Mouse (Mus musculus) stomach, postnatal 0 days (tissue): ENCODE measurements around the gene Zfp467. TPM values are rescaled to one million over a fixed set of nuclear protein-coding genes. Genes with fewer than 3 reads are reported as not detected.

ENCODE experiments used
- ATAC-seq: fragments of 200-750 bp; cut with Nextera tagmentation; 2 replicates; pipeline ENCODE4 v1.8.0; 2017; ENCODE audit not compliant: low FRiP score, low TSS enrichment
- DNase-seq: peaks from one replicate; pipeline ENCODE4 v3.0.0-alpha.2; 2016; ENCODE audit warnings: low spot score
- H3K27ac ChIP-seq: fragments of 300-500 bp; sonication (generic); replicated peaks from 2 replicates; pipeline ENCODE4 v1.5.1; 2014; ENCODE audit warnings: mild to moderate bottlenecking, control low read depth
- H3K27me3 ChIP-seq: fragments of 300-500 bp; sonication (generic); 2 replicates; pipeline ENCODE4 v1.6.1; 2014; ENCODE audit warnings: low read length; ENCODE audit not compliant: control insufficient read depth, insufficient read depth
- H3K36me3 ChIP-seq: fragments of 300-500 bp; sonication (generic); 2 replicates; pipeline ENCODE4 v1.6.1; 2014; ENCODE audit warnings: low read length, mixed read lengths; ENCODE audit not compliant: control insufficient read depth, insufficient read depth
- H3K4me1 ChIP-seq: fragments of 300-500 bp; sonication (generic); replicated peaks from 2 replicates; pipeline ENCODE4 v1.6.1; 2014; ENCODE audit warnings: antibody characterized with exemption; ENCODE audit not compliant: control insufficient read depth, insufficient read depth
- H3K4me2 ChIP-seq: fragments of 300-500 bp; sonication (generic); replicated peaks from 2 replicates; pipeline ENCODE4 v1.6.1; 2014; ENCODE audit warnings: low read depth, mild to moderate bottlenecking, control low read depth, moderate library complexity
- H3K4me3 ChIP-seq: fragments of 300-500 bp; sonication (generic); 2 replicates; pipeline ENCODE4 v1.5.1; 2014; ENCODE audit warnings: low read depth, low read length, control low read depth
- H3K9ac ChIP-seq: fragments of 300-500 bp; sonication (generic); 2 replicates; pipeline ENCODE4 v1.6.1; 2014; ENCODE audit warnings: mild to moderate bottlenecking, low read length, control low read depth, mixed read lengths
- H3K9me3 ChIP-seq: fragments of 300-500 bp; sonication (generic); 2 replicates; pipeline ENCODE4 v1.6.1; 2016; ENCODE audit warnings: low read length; ENCODE audit not compliant: control insufficient read depth
- CTCF ChIP-seq: IDR thresholded peaks from 2 replicates; pipeline ENCODE4 v1.5.1; 2016; ENCODE audit warnings: antibody characterized with exemption, low read depth, mild to moderate bottlenecking, moderate library complexity
- EP300 ChIP-seq: optimal IDR thresholded peaks from 2 replicates; pipeline ENCODE3; 2016; ENCODE audit warnings: antibody characterized with exemption
- WGBS: fragments of 180-500 bp; shearing (Covaris S2); extraction: QIAGEN DNeasy Blood & Tissue Kit; methylation state at CpG from one replicate; pipeline ENCODE4 v1.1.7; 2014; 5-methylcytosine and 5-hydroxymethylcytosine counted together
- polyA plus RNA-seq: library from polyadenylated mRNA; unstranded; fragments of >200 nt; fragmentation: Nextera tagmentation; extraction: Ambion mirVana; gene quantifications from 2 replicates; pipeline ENCODE4 v1.2.1, GENCODE M21; 2015

The Zfp467 gene
- polyA plus RNA-seq, 1 experiment from 2014 or later = 24.2 TPM

DNA sequence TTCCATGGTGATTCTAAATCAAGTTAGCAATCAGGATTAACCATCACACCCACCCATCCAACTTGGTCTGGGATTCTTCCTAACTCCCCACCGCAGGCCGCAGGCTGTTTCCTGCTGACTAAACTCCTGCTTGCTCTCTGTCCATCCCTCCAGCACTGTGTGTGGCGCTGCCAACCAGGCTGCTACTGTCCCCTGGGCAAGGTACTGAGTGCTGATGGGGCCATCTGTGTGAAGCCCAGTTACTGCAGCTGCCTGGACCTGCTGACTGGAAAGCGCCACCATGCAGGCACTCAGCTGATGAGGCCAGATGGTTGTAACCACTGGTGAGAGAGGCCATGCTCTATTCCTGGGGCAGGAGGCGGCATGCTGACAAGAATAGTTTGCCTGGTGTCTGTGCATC lies 36.9 kb upstream of the Zfp467 start:
- no peak for TF ChIP-seq EP300
- no peak for TF ChIP-seq CTCF
- WGBS = 83% methylated on average over 5 of the region's 5 CpGs
- H3K9me3 ChIP-seq = no peaks in the 10 kb centered on the region

DNA sequence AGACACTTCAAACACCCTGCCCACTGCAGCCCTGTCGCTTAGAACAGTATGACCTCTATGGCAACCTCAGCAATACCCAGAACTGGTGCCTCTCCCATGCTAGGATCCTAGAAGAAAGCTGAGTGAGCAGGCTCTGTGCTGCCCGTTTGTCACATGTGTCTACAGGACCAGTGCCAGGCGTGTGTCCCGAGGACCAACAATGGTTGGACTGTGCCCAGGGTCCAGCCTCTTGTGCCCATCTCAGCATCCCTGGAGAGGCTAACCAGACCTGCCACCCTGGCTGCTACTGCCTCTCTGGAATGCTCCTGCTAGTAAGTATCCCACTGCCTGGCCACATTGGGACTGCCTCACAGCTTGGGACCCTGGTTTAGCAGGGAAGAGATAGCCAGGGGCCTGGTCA lies 32.8 kb upstream of the Zfp467 start:
- no peak for DNase-seq
- Histone ChIP-seq H3K9me3 (no peaks in the 10 kb centered on the region), H3K4me3 (no peak overlapping the region), H3K9ac (no peak overlapping the region), H3K36me3 (no peaks in the 10 kb centered on the region), H3K27ac (no peak overlapping the region), H3K4me1 (no peaks in the 10 kb centered on the region), H3K27me3 (no peaks in the 10 kb centered on the region), H3K4me2 (no peak overlapping the region)
- no peak for ATAC-seq
- WGBS = 87% methylated on average over 4 of the region's 4 CpGs
- TF ChIP-seq EP300 = no peak
- TF ChIP-seq CTCF = no peak

More for the DNA sequence above, 36.9 kb upstream of the Zfp467 start:
- H3K4me3 ChIP-seq = no peak overlapping the region
- no peak overlapping the region for H3K27ac ChIP-seq
- no peaks in the 10 kb centered on the region for H3K27me3 ChIP-seq
- H3K4me2 ChIP-seq = no peak overlapping the region
- no peak overlapping the region for H3K9ac ChIP-seq
- DNase-seq (no peak), ATAC-seq (no peak)
- no peaks in the 10 kb centered on the region for H3K4me1 ChIP-seq
- no peaks in the 10 kb centered on the region for H3K36me3 ChIP-seq

DNA sequence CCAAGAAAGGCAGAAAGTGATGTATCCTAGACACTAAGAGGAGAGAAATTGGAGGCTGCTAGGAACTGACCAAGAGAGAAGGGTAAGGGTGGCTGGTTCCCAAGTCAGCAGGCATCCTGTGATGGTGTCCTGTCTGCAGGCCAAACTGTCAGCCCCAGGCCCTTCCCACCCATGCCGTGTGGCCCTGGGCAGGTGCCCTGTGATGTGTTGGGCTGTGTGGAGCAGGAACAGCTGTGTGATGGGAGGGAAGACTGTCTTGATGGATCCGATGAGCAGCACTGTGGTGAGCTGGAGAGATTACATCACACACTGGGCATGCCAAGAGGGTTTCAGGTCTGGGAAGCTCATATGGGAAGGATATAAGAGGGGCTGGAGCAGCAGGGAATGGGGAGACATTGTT lies 25.1 kb upstream of the Zfp467 start:
- Histone ChIP-seq H3K36me3 (no peaks in the 10 kb centered on the region), H3K4me3 (no peak overlapping the region), H3K27me3 (no peaks in the 10 kb centered on the region), H3K27ac (no peak overlapping the region), H3K9me3 (no peaks in the 10 kb centered on the region), H3K4me2 (no peak overlapping the region), H3K9ac (no peak overlapping the region; the same call in 1 of the 2 replicates), H3K4me1 (no peaks in the 10 kb centered on the region)
- no peak for DNase-seq
- TF ChIP-seq CTCF = no peak
- no peak for TF ChIP-seq EP300
- 78% methylated on average over 2 of the region's 2 CpGs for WGBS
- ATAC-seq = no peak

DNA sequence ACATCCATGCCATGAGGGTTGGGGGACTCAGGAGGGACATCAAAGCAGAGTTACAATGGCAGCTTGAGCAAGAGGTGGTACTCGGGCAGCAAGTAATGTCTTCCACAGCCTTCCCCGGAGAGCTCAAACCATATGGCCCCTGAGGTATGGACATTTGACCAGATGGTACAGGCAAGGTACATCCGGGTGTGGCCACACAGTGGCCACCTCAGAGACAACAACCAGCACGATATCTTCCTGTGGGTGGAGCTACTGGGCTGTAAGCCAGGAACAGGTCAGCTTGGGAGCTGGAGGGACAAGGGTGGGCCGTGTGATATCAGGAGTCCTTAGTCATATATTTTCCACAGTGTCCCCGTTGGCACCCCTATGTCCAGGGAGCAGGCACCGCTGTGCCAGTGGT lies 21.9 kb upstream of the Zfp467 start:
- Histone ChIP-seq H3K36me3 (no peaks in the 10 kb centered on the region), H3K4me2 (no peak overlapping the region), H3K9me3 (no peaks in the 10 kb centered on the region), H3K27ac (no peak overlapping the region), H3K27me3 (no peaks in the 10 kb centered on the region), H3K4me1 (no peaks in the 10 kb centered on the region), H3K4me3 (no peak overlapping the region), H3K9ac (no peak overlapping the region)
- 72% methylated on average over 7 of the region's 7 CpGs for WGBS
- TF ChIP-seq CTCF (no peak), EP300 (no peak)
- no peak for DNase-seq
- ATAC-seq = no peak

DNA sequence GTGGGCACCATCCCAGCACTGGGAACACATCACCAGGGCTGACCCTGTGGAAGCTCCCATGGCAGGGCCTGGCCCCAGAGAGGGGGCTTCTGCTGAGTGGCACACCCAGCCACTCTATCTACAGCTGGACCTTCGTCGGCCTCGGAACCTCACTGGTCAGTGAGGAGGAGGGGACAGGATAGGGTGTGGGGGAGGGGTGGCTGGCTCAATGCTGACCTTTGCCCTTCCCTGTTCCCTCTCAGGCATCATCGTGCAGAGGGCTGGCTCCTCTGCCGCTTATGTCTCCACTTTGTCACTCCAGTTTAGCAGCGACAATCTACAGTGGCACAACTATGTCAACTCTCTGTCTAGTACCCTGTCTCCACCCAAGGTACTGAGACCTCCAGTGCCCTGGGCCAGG lies 21.1 kb upstream of the Zfp467 start:
- Histone ChIP-seq H3K9me3 (no peaks in the 10 kb centered on the region), H3K27me3 (no peaks in the 10 kb centered on the region), H3K4me1 (no peaks in the 10 kb centered on the region), H3K27ac (no peak overlapping the region), H3K4me3 (no peak overlapping the region), H3K36me3 (no peaks in the 10 kb centered on the region), H3K9ac (no peak overlapping the region), H3K4me2 (no peak overlapping the region)
- ATAC-seq (peak; percentile 4; the same call in 1 of the 2 replicates), DNase-seq (no peak)
- TF ChIP-seq CTCF = no peak
- no peak for TF ChIP-seq EP300
- WGBS = 29% methylated on average over 6 of the region's 6 CpGs

DNA sequence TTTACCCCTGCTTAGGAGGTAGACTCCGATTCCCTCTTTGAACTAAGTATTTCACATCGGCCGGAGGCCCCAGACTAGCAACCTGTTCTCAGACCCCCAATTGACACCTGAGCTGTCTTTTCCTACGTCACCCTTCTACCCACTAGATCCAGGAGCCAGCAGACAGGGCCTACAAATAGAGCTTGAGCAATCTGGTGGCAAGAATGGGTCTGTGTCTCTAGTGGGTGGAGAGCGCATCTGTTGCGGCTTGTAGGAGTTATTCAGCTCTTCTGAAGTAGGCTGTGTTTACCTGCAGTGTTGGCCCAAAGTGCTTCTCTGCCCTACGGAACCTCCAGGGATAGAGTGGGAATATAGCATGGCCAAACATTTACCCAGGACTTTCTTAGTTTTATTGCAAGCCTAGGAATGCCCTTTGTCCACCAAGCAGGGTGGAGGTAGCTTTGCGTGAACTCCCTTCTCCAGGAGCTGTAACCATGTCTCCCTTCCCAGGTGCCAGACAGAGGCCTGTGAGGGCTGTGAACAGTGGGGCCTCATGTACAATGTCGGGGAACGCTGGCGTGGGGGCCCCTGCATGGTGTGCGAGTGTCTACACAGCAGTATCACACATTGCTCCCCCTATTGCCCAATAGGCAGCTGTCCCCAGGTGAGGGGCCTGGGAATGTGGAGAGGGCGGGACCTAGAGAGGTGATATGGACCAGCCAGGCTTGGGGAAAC lies 19.5 kb upstream of the Zfp467 start:
- Histone ChIP-seq H3K36me3 (no peaks in the 10 kb centered on the region), H3K27me3 (no peaks in the 10 kb centered on the region), H3K9me3 (no peaks in the 10 kb centered on the region), H3K4me2 (no peak overlapping the region), H3K4me1 (no peaks in the 10 kb centered on the region), H3K4me3 (no peak overlapping the region), H3K9ac (no peak overlapping the region), H3K27ac (no peak overlapping the region)
- 78% methylated on average over 13 of the region's 13 CpGs for WGBS
- ATAC-seq (no peak), DNase-seq (no peak)
- TF ChIP-seq EP300 (no peak), CTCF (no peak)
